Mouse (Mus musculus): ENCODE data around the gene Rnase13.

The Rnase13 gene

DNA sequence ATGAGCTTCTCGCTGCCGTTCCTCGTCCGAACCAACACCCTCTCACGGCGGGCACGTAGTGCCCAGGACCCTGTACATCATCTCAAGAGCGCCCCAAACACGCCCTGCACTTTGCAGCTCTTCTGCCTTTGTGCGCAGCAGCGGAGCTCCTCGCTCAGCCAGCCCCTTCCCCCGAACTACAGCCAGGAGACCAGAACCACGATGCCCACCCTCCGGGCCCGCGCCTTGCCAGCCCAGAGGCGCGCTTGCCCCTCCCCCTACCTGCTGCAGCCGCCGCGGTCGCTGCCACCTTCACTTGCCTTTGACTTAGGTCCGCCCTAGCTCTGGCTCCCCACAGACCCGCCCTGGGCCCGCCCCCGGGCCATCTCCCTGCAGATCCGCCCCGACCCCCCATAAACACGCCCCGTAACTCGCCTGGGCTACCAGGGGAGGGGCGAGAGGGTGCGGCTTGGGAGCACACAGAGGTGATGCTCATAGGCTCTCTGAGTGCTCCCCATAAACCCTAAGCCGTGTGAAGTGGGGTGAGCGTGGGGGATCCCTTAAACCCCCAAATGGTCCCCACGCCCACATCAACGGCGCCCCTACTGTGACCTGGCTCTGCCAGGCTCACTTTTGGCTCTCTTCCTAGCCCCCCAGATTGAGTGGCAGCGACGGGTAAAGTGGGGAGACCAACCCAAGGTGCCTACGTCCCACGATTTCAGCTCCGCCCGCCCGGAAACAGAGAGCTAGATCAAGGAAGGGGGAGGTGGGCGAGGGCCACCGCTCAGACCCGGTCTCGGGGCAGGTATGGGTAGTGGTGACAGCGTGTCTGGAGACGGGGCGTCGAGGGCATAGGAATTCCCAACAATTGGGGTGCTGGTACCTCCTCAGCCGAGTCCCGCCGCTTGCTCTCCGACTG, 9.3 kb downstream of the Rnase13 start:
- DNase-seq (ENCODE audit: low read depth): peak; percentile 97

GRCm38 (mm10) chr14:51912391-51913061, 10.0 kb downstream of the Rnase13 start:
- DNase-seq (ENCODE audit: low read depth): peak; percentile 46

DNA sequence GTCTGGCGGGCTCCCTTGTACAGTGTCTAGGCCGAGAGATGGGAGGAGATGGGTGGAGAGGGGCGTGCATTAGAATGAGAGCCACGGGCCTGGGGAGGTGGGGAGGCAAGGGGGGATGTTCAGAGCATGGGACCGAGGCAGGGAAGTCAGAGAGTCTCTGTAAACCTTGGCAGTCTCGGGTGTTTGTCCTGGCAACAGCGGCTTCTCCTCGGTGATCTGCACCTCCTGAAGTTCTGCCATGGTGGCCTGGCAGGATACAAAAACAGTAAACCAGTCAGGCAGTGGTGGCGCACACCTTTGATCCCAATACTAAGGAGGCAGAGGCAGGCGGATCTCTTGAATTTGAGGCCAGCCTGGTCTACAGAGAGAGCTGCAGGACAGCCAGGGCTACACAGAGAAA, 11.3 kb downstream of the Rnase13 start:
- DNase-seq (ENCODE audit: low read depth): no peak

DNA sequence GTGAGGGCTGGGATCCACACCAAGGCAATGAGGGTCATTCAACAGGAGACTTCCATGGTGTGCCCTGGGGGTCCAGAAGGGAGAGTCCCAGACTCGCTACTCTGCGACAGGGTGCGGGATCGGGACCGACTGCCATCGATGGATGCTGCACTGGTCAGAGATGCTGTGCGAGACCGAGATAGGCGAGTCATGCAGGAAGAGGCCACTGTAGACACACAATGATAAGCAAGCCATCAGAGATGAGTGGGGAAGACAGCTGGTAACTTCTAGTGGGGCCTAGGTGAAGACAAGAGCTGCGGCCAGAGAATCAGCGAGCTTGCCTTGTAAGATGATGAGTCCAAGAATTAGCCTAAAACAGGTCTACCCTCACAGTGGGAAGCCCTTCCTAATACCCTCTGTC, 16.5 kb downstream of the Rnase13 start:
- no peak for DNase-seq (ENCODE audit: low read depth)

DNA sequence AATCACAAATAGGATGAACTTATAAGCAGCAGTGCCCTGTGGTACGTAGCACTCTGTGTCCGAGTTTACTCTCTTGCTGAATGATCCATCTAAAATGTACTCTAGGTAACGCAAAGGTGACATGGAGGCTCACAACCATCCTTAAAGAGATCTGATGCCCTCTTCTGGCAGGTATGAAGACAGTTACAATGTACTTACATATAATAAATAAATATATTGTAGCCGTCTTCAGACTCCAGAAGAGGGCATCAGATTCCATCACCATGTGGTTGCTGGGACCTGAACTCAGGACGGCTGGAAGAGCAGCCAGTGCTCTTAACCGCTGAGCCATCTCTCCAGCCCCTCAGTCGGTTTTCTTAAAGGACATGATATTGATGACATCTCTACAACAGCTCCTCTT, 17.9 kb downstream of the Rnase13 start:
- peak; percentile 50 for DNase-seq (ENCODE audit: low read depth)

DNA sequence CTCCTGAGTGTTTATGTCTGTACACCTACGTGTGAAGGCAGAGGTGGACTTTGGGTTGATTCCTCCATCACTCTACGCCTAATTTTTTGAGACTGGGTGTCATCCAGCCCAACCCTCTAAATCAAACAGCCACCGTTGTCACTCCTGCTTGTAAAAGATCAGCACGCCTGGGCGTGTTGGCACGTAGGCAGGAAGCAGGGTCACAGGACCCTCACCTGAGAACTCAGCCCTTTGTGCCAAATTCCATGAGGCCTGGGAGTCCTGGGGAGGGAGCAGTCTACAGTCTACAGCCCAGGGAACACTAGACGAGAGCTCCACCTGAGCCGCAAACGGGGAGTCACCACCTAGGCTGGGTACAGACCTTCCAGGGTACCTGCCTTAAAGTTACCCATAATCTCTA, 18.8 kb downstream of the Rnase13 start:
- DNase-seq (ENCODE audit: low read depth): no peak

DNA sequence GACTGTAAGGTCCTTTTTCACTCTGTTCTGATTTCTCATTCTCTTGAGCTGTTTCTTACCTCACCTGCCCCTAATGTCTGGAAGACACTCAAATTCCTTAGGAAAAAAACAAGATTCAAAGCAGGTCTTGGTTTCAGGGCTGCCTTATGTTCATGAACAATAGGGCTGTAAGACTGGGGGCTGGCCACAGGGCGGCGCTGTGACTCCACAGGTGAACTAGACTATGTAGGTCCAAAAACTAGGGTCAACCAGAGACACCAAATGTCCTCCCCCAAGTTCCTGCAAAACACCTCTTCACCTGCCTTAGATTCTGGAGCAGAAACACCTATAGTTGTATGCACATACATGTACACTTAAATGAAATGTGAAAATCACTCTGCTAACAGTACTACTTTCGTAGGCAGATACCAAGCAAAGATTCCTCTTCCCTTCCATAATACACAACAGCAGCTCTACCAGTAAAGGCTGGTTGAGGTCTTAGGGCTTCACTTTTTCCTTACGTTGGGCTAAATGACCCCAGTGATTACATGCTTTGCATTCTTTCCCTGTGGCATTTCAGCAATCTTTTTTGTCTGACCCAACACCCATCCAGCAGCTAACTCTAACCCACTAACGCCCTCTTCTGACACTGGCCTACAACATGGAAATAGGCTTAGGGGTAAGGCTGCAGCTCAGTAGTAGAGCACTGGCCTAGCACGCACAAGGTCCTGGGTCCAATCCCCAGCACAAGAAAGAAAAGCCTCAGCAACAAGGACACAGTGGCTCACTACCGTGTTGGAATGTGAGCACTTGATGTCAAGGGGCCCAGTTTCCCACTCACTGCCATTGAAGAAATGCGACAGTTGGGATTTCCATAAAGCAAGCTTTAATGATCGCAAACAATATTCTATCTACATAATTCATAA, 19.5 kb downstream of the Rnase13 start:
- peak; percentile 84 for DNase-seq (ENCODE audit: low read depth)

DNA sequence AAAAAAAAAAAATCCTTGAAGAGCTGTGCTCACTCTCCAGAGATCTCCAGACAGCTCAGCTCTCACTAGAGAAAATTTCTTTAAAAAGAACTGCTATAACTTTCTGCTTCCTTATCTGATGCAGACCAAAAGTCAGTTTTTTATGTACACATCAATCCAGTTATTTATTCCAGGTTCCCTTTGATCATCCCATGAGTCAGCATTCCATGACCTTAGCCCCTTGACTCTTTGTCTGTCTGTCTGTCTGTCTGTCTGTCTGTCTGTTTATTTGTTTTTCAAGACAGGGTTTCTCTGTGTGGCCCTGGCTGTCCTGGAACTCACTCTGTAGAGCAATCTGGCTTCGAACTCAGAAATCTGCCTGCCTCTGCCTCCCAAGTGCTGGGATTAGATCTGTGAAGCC, 23.2 kb downstream of the Rnase13 start:
- no peak for DNase-seq (ENCODE audit: low read depth)

GRCm38 (mm10) chr14:51896539-51897170, 25.9 kb downstream of the Rnase13 start:
- no peak for DNase-seq (ENCODE audit: low read depth)

DNA sequence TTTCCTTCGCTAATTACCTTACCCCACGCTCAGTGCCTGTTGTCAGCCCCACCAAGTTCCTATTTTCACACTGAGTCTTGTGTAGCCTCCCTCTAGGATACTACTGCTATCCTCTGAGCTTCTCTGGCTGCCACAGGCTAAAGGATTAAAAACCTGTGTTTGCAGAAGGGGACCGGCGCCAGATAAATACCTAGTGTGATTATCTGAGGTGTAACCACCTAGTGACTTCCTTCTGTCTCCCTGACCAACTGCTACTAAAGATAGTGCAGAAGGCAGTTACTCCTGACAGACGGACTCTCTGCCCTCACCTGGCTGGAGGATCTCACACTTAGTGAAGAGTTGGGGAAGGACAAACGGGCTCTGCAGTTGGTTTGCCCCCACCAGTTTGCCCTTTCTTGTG, 26.6 kb downstream of the Rnase13 start:
- DNase-seq (ENCODE audit: low read depth): no peak

DNA sequence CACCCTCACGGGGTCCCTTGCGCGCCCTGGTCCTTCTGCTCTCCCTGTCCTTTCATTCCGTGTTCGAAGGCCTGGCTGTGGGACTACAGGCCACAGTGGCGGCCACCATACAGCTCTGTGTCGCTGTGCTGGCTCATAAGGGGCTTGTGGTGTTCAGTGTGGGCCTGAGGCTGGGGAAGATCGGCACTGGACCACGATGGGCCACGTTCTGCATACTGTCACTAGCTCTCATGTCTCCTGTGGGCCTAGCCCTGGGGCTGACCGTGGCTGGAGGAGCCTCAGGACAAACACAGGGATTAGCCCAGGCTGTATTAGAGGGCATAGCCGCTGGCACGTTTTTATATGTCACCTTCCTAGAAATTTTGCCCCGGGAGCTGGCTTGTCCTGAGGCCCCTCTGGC, 27.5 kb downstream of the Rnase13 start:
- no peak for DNase-seq (ENCODE audit: low read depth)

- no peak for DNase-seq (ENCODE audit: low read depth)
Measured at GRCm38 (mm10) chr14:51893809-51894208, 28.8 kb downstream of the Rnase13 start.

GRCm38 (mm10) chr14:51893094-51893794, 29.3 kb downstream of the Rnase13 start:
- DNase-seq (ENCODE audit: low read depth): no peak

DNA sequence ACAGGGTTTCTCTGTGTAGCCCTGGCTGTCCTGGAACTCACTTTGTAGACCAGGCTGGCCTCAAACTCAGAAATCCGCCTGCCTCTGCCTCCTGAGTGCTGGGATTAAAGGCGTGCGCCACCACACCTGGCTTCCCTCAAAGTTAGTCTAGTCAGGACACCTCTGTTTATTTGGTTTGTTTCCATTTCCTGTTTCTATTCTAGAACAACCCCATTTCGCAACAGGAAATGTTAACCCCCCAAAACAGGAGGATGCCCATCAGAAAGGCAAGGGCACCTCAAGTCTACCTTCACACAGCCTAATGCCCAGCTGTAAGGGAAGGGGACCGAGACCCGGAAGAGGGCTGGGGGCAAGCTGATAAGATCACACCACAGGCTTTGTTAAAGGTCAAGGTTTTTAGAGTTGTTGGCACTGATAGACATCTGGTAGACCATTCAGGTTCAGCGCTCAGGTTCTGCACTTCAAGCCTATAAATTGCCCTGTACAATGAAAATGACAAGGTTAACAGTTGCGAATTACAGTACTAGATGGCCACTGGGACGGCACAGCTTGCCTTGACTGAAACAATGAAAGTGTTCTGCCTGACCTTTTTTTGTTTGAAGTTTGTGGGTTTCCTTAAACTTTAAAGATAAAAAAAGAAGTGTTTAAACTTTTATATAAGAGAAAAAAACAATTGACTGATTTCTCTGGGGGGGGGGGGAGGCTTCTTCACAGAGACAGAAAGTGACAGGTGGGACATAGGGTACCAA, 30.2 kb downstream of the Rnase13 start, which contains the start of gene Slc39a2:
Slc39a2 (plus strand) TSS at position 699 of the 749 bp plus-strand sequence.
- peak; percentile 52 for DNase-seq (ENCODE audit: low read depth)

DNA sequence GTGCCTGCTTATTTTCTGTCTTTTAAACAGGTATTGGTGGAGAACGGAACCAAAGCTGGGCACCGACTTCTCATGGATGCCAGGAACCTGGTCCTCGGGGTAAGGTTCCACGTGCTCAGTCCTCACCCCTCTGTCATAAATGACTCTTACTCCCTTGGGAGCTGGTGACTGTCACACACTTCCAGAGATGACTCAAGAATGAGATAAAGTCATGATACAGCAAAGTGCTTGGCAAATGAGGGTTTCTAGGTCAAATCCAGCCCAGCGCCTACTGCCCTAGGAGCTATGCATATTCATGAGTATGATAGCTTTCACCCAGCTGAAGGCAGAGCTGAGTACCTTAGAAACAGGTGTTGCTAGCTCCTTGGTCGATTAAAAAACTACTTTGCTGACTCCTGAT, 32.7 kb downstream of the Rnase13 start:
- DNase-seq (ENCODE audit: low read depth): no peak

GRCm38 (mm10) chr14:51886051-51886450, 36.5 kb downstream of the Rnase13 start:
- DNase-seq (ENCODE audit: low read depth): no peak

- peak; percentile 99 for DNase-seq (ENCODE audit: low read depth)
Measured at GRCm38 (mm10) chr14:51884598-51885331, 37.8 kb downstream of the Rnase13 start, which contains the start of gene Mettl17. TSS of gene Mettl17 (plus strand) at chr14:51884842.

- no peak for DNase-seq (ENCODE audit: low read depth)
Measured at GRCm38 (mm10) chr14:51884031-51884544, 38.5 kb downstream of the Rnase13 start.

DNA sequence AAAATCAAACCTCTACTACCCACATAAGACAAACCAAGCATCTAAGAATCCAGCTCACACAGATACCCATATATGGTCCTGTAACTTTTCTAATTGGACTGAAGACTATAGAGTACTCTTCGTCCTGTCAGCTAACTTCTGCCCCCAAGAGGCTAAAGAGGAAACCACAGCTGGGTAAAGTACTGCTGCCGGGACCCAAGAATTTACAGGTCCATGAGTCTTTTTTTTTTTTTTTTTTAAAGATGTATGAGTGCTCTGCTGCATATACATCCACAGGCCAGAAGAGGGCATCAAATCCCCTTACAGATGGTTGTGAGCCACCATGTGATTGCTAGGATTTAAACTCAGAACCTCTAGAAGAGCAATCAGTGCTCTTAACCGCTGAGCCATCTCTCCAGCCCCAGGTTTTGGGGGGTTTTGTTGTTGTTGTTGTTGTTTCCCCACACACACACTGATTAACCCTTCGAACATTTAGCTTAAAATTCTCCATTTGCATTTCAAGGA, 39.0 kb downstream of the Rnase13 start:
- peak; percentile 95 for DNase-seq (ENCODE audit: low read depth)
